Mouse (Mus musculus): ENCODE results near the gene Ankra2. TPM values are rescaled to one million over a fixed set of nuclear protein-coding genes. Genes with fewer than 3 reads are reported as not detected.
A peak's percentile ranks its signal among the peaks of the same experiment; 100 is the strongest.

Gene Ankra2
- polyA plus RNA-seq, 2 experiments = 31.7 to 39.7 TPM

GRCm38 (mm10) chr13:98254921-98255320 lies 8.0 kb upstream of the Ankra2 start:
- Histone ChIP-seq H3K4me2 (replicated peaks; ENCODE audit: low read depth, low read length, severe bottlenecking) (no peak overlapping the region), H3K4me3 (replicated peaks; ENCODE audit: low read length) (no peak overlapping the region), H3K9ac (ENCODE audit: low read depth, low read length, severe bottlenecking) (no peak overlapping the region), H3K4me1 (ENCODE audit: control insufficient read depth, insufficient read depth, low read length) (no peaks in the 10 kb centered on the region), H3K9me3 (ENCODE audit: control insufficient read depth, low read length) (no peaks in the 10 kb centered on the region), H3K27me3 (ENCODE audit: control insufficient read depth, insufficient read depth, low read length) (no peaks in the 10 kb centered on the region), H3K36me3 (ENCODE audit: control insufficient read depth, insufficient read depth, low read length) (peaks cover 86% of the 10 kb centered on the region), H3K27ac (replicated peaks; ENCODE audit: low read depth, low read length) (no peak overlapping the region)
- 82% methylated on average over 9 of the region's 9 CpGs for WGBS
- ATAC-seq (ENCODE audit: low FRiP score, low read depth) = no peak
- TF ChIP-seq POLR2A (IDR thresholded peaks at IDR 0.05; ENCODE audit: borderline replicate concordance, extremely low read depth, insufficient read depth, insufficient read length) = no peak
- DNase-seq (ENCODE audit: low spot score) = no peak

- Histone ChIP-seq H3K4me3 (replicated peaks; ENCODE audit: low read length) (peak overlapping the region; percentile 64), H3K4me2 (replicated peaks; ENCODE audit: low read depth, low read length, severe bottlenecking) (peak overlapping the region; percentile 79), H3K4me1 (ENCODE audit: control insufficient read depth, insufficient read depth, low read length) (peaks cover 15% of the 10 kb centered on the region), H3K9ac (ENCODE audit: low read depth, low read length, severe bottlenecking) (peak overlapping the region; percentile 74), H3K36me3 (ENCODE audit: control insufficient read depth, insufficient read depth, low read length) (peaks cover 24% of the 10 kb centered on the region), H3K9me3 (ENCODE audit: control insufficient read depth, low read length) (no peaks in the 10 kb centered on the region), H3K27ac (replicated peaks; ENCODE audit: low read depth, low read length) (peak overlapping the region; percentile 76), H3K27me3 (ENCODE audit: control insufficient read depth, insufficient read depth, low read length) (no peaks in the 10 kb centered on the region)
- 2% methylated on average over 16 of the region's 16 CpGs for WGBS
- peak; percentile 16 for DNase-seq (ENCODE audit: low spot score)
- ATAC-seq (ENCODE audit: low FRiP score, low read depth) = no peak; the same call in 1 of the 2 replicates
- no peak for TF ChIP-seq POLR2A (IDR thresholded peaks at IDR 0.05; ENCODE audit: borderline replicate concordance, extremely low read depth, insufficient read depth, insufficient read length)
Observed at GRCm38 (mm10) chr13:98263458-98263987, 649 bp downstream of the Ankra2 start.

DNA sequence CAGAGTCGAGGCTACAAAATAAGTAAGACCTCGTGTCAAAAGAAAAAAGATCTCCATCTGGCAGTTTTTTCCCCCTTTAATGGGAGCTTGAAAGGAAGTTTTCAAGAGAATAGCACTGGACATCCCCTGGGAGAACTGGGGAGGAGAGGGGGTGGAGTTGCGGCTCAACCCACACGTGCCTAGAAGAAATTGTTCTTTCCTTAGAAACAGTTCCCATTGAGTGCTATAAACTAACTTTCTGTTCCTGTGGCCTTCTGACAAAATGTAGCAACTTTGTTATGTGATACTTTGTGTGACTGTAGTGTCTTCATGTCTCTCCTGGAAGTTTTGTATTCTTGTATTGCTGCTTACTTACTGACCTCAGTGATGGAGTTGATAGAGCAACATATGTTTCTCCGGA lies 1.2 kb downstream of the Ankra2 start:
- WGBS = 44% methylated on average over 5 of the region's 5 CpGs
- Histone ChIP-seq H3K4me1 (ENCODE audit: control insufficient read depth, insufficient read depth, low read length) (peaks cover 15% of the 10 kb centered on the region), H3K4me3 (replicated peaks; ENCODE audit: low read length) (peak overlapping the region; percentile 64), H3K9me3 (ENCODE audit: control insufficient read depth, low read length) (no peaks in the 10 kb centered on the region), H3K9ac (ENCODE audit: low read depth, low read length, severe bottlenecking) (peak overlapping the region; percentile 74; the same call in 1 of the 2 replicates), H3K27ac (replicated peaks; ENCODE audit: low read depth, low read length) (no peak overlapping the region), H3K4me2 (replicated peaks; ENCODE audit: low read depth, low read length, severe bottlenecking) (peak overlapping the region; percentile 79), H3K36me3 (ENCODE audit: control insufficient read depth, insufficient read depth, low read length) (peaks cover 24% of the 10 kb centered on the region), H3K27me3 (ENCODE audit: control insufficient read depth, insufficient read depth, low read length) (no peaks in the 10 kb centered on the region)
- ATAC-seq (ENCODE audit: low FRiP score, low read depth) = no peak
- DNase-seq (ENCODE audit: low spot score) = no peak
- TF ChIP-seq POLR2A (IDR thresholded peaks at IDR 0.05; ENCODE audit: borderline replicate concordance, extremely low read depth, insufficient read depth, insufficient read length) = no peak

DNA sequence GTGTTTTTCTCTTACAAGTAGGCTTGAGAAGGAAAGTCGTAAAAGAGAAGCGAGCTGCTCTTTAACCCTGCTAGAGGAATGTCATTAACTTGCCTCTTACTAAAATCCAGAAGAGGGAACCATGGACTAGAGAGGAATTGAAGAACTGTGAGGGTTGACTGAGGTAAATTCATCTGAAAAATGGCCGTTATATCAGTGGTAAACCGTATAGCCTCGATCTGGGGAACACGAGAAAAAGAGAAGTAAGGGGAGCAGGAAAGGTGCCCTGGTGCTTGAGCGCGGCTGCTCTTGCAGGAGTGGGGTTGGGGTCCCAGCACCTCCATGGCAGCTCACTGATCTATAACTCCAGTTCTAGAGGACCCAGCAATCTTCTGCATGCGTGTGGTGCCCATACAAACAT lies 11.1 kb downstream of the Ankra2 start:
- ATAC-seq (ENCODE audit: low FRiP score, low read depth) = no peak
- 84% methylated on average over 9 of the region's 9 CpGs for WGBS
- H3K36me3 ChIP-seq (ENCODE audit: control insufficient read depth, insufficient read depth, low read length) = peaks cover 36% of the 10 kb centered on the region

DNA sequence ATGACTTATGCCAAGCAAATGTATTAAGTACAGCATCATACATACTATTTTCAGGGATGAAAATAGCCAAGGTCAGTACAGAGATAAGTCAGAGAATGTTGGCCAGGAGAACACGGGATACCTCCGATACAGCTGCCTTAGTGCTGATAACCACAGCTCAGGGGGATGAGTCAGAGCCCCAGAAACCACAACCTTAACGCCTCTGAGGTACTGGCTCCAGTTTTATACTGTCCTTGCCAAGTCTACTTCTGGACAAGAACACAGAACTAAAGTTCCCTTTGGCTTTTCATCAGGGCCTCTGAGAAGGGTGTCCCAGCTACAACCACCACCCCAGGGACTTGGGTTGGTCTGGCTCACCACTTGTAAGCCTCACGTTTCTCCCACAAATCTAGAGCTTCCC lies 12.8 kb downstream of the Ankra2 start:
- H3K4me1 ChIP-seq (ENCODE audit: control insufficient read depth, insufficient read depth, low read length) = no peaks in the 10 kb centered on the region

More for the DNA sequence above, 11.1 kb downstream of the Ankra2 start:
- H3K27me3 ChIP-seq (ENCODE audit: control insufficient read depth, insufficient read depth, low read length) = no peaks in the 10 kb centered on the region
- H3K4me1 ChIP-seq (ENCODE audit: control insufficient read depth, insufficient read depth, low read length) = no peaks in the 10 kb centered on the region
- TF ChIP-seq POLR2A (IDR thresholded peaks at IDR 0.05; ENCODE audit: borderline replicate concordance, extremely low read depth, insufficient read depth, insufficient read length) = no peak
- no peak overlapping the region for H3K9ac ChIP-seq (ENCODE audit: low read depth, low read length, severe bottlenecking)
- no peak overlapping the region for H3K4me2 ChIP-seq (replicated peaks; ENCODE audit: low read depth, low read length, severe bottlenecking)
- DNase-seq (ENCODE audit: low spot score) = no peak
- no peak overlapping the region for H3K27ac ChIP-seq (replicated peaks; ENCODE audit: low read depth, low read length)
- no peaks in the 10 kb centered on the region for H3K9me3 ChIP-seq (ENCODE audit: control insufficient read depth, low read length)
- H3K4me3 ChIP-seq (replicated peaks; ENCODE audit: low read length) = no peak overlapping the region

More for the DNA sequence above, 12.8 kb downstream of the Ankra2 start:
- TF ChIP-seq POLR2A (IDR thresholded peaks at IDR 0.05; ENCODE audit: borderline replicate concordance, extremely low read depth, insufficient read depth, insufficient read length) = no peak
- Histone ChIP-seq H3K4me3 (replicated peaks; ENCODE audit: low read length) (no peak overlapping the region), H3K9me3 (ENCODE audit: control insufficient read depth, low read length) (no peaks in the 10 kb centered on the region), H3K4me2 (replicated peaks; ENCODE audit: low read depth, low read length, severe bottlenecking) (no peak overlapping the region), H3K36me3 (ENCODE audit: control insufficient read depth, insufficient read depth, low read length) (peaks cover 33% of the 10 kb centered on the region), H3K27ac (replicated peaks; ENCODE audit: low read depth, low read length) (no peak overlapping the region), H3K27me3 (ENCODE audit: control insufficient read depth, insufficient read depth, low read length) (no peaks in the 10 kb centered on the region), H3K9ac (ENCODE audit: low read depth, low read length, severe bottlenecking) (no peak overlapping the region)
- WGBS = 77% methylated on average over 4 of the region's 4 CpGs
- DNase-seq (ENCODE audit: low spot score) (no peak), ATAC-seq (ENCODE audit: low FRiP score, low read depth) (no peak)
